Mouse (Mus musculus): ENCODE measurements around the gene Gm49403.
"Not testable (repeated sequence)": the region's sequence is repeated elsewhere in the genome, so short reads cannot be mapped to it uniquely, and the experiment has no call there.

Gene Gm49403

DNA sequence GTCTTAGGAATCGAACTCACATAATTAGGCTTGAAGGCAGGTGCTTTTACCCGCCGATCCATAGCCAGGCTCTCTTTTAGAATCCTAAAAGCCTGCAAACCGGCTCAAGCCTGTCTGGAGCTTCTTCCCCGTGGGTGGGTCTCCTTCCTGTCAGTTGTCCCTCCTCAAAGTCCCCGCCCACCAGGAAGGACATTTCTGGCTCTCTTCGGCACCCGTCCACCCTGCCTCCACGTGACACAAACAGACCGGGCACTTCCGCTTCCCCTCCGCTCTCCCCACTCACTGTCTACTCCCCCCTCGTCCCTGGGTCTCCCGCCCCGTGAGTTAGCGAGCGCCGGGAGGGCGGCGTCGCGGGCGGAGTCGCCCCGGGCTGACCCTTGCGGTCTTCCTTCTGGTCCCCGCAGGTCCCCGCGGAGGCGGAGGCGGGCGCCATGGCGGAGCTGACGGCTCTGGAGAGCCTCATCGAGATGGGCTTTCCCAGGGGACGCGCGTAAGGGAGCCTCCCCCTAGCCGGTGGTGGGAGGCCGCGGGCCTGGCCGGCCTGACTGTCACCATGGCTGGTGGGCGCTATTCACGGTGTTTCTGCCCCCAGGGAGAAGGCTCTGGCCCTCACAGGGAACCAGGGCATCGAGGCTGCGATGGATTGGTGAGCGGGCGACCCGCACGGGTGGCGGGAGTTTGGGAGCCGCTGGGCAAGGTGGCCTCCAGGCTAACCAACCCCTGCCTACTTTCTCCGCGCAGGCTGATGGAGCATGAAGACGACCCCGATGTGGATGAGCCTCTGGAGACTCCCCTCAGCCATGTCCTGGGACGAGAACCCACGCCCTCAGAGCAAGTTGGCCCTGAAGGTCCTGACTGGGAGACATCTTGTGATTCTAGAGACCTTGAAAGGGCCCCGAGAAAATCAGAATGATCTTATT is 12.2 kb upstream of the Gm49403 start, which contains the start of gene Ubxn1:
Gene Ubxn1, plus strand, starts transcription at position 230 of the 920 bp plus-strand sequence.
- peak; percentile 86 for DNase-seq (ENCODE audit: low spot score)

DNA sequence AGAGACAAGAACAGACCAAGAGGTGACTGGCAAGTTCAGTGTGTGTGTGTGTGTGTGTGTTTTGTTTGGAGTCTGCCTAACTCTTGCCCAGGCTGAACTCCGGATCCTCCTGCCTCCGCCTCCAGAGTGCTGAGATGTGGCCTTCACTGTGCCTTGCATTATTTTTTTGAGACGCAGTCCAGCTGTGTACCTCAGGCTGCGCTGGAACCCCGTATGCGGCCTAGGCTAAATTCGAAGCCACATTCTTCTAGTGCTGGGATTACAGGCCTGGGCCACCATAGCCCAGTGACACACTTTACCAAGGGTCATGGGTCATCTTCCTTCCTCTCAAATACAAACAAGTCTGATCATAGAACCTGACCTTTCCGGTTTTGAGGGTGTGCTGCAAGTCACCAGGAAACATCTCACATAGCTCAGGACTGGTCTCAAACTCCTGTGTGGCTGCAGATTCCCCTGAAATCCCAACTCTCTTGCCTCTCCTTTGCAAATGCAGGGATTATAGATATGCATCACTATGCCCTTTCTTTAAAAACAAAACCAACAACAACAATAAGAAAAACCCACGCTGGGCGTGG is 11.4 kb upstream of the Gm49403 start:
- no peak for DNase-seq (ENCODE audit: low spot score)

DNA sequence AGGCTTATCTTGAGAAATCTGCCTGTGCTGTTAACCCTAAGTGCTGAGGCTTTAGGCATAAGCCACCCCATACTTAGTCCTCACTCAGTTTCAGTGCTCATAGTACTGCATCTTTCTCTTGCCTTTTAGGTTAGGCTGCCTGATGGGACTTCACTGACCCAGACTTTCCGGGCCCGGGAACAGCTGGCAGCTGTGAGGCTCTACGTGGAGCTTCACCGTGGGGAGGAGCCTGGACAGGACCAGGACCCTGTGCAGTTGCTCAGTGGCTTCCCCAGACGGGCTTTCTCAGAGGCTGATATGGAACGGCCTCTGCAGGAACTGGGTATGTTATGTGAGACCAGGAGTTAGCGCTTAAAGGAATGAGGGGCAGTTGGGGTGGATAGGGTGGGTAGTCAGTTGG is 8.7 kb upstream of the Gm49403 start:
- no peak for DNase-seq (ENCODE audit: low spot score)

DNA sequence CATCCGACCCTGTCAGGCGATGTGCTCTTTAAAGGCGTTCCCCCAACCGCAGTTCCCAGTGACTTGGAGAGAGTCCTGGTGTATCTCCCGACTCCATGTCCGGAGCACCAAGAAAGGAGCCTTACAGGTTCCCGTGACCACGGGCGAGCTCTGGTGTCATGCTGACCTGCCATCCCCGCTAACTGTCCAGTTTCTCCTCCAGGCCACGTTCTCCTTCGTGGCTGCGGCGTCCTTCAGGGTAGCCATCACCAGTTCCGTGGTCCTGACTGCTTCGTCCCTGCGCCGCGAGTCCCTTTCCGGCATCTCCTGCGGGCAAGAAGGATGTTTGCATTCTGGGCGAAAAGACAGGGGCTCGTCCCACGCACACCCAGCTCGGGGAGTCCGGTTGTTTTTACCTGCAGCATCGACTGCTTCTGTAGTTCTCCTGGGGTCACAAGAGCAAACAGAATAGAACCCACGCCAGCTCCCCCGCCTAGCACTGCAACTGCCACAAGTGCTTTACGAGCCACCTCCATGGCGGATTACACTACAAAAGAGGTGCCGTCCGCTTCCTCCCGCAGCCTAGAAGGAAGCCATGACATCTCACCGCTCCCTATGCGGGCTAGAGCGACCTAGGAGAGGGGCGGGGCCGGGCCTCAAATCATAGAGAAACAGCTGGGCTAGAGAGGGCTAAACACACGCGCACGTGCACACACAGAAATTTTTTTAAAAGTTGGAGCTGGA is 3.3 kb upstream of the Gm49403 start, which contains the start of gene Uqcc3:
Gene Uqcc3, minus strand, starts transcription at position 613 of the 723 bp plus-strand sequence.
- DNase-seq (ENCODE audit: low spot score), result peak; percentile 54

DNA sequence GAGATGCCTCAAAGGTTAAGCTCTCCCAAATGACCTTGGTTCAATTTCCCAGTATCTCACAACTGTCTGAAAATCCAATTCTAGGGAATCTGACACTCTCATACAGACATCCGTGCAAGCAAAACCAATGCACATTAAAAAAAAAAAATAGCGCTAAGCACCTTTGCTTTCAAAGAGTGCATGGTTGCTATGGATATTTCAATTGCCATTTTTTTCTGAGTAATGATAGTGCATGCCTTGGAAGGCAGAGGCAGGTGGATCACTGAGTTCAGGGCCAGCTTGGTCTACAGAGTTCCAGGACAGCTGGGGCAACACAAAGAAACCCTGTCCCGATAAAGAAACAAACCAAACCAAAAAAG is 2.7 kb upstream of the Gm49403 start:
- DNase-seq (ENCODE audit: low spot score), result no peak

DNA sequence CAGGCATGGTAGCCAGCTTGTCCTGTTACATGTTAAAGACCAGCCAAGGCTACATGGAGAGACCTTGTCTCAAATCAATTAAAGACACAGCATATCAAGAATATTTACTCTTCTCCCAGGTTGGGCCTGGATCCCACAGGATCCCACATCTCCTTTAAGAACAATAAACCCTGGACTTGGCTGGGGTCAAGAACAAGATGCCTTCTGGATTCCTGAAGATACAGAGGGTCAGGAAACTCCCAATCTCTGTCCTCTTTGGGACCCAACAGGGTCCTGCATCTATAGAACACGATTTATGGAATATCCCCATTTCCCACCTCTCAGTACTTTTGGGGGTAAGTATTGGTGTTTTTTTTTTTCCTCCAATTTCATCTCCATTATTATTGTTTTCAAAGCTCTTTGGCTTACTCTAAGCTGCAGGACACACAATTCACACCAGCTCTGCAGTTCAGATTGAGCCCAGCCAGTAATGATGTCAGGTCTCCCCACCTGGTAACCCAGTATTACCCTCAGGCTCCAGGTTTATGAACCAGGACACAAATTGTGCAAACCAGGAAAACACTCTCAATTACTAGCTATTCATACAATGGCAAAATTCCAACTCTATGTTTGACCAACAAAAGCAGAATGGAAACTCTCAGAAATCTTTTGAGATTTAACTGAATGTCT is 3.3 kb downstream of the Gm49403 start:
- DNase-seq (ENCODE audit: low spot score), result no peak

DNA sequence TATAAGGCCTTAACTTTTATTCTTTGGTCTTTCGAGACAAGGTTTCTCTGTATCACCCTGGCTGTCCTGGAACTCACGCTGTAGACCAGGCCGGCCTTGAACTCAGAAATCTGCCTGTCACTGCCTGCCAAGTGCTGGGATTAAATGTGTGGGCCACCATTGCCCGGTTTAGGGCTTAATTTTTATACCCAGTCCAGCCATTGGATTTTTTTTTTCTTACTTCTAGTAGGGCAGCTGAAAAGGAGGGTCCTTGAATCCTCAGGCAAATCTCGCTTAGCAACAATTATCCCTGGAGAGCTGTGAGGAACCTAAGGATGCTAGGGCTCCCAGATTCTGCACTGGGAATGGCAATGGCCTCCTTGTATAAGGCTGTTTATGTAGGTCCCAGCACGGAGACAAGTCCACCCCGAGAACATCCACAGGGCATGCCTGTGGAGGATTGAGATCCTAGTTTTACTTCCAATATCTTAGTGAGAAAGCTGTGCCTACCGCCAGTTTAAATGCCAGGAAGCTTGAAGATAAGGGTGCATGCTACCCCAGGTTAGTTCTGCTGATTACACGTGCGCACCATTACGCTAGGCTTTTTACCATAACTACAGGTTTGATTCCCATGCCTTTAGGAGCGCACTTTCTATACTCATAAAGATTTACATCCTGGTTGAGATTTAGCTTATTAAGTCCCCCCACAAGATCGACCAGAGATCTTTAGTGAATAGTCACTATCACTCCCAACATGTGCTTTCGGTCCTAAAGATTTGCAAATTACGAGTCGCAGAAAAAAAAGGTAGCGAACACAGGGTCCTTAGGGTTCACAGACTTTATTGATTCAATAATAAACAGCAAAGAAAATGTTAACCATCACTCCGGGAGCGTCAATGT is 4.1 kb downstream of the Gm49403 start:
- DNase-seq (ENCODE audit: low spot score), result no peak

DNA sequence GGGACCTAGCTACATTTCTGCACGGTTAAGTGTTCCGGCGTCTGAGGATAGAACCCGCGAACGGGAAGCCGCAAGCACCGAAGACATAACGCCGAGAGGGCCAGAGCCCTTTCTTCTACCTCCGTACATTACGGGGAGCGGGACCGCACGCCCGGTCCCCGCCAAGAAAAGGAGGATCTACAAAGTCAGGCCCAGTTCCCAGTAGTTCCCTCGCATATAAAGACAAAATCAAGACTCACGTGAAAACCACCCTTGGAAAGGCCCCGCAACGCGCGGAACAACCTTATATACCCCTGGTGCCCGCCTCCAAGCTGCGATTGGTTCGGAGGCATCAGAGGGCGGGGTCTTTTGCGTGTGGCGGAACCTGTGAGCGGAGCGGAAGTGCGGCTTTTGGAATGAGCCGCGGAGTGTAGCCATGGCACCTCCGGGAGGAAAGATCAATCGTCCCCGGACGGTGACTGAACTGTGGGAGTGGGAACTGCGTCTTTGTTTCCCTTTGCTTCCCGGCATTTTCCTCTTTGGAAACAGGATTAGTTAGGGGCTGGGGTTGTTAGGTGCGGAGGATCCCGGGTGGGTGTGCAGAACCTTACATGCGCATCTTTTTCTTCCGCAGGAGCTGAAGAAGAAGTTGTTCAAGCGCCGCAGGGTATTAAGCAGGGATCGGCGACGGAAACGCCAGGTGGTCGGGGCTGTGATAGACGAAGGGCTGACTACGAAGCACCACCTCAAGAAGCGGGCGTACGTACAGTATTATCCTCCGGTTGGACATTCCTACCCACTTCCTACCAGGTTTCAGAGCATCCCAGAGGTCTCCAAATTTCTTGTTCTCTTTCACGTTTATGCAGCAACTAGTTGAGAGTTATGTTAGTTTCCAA is 5.0 kb downstream of the Gm49403 start, which contains the start of the genes 1810009A15Rik and Gm49416:
Gene 1810009A15Rik, plus strand, starts transcription at position 343 of the 875 bp plus-strand sequence.
Gene Gm49416, plus strand, starts transcription at position 416 of the 875 bp plus-strand sequence.
- DNase-seq (ENCODE audit: low spot score), result peak; percentile 83

DNA sequence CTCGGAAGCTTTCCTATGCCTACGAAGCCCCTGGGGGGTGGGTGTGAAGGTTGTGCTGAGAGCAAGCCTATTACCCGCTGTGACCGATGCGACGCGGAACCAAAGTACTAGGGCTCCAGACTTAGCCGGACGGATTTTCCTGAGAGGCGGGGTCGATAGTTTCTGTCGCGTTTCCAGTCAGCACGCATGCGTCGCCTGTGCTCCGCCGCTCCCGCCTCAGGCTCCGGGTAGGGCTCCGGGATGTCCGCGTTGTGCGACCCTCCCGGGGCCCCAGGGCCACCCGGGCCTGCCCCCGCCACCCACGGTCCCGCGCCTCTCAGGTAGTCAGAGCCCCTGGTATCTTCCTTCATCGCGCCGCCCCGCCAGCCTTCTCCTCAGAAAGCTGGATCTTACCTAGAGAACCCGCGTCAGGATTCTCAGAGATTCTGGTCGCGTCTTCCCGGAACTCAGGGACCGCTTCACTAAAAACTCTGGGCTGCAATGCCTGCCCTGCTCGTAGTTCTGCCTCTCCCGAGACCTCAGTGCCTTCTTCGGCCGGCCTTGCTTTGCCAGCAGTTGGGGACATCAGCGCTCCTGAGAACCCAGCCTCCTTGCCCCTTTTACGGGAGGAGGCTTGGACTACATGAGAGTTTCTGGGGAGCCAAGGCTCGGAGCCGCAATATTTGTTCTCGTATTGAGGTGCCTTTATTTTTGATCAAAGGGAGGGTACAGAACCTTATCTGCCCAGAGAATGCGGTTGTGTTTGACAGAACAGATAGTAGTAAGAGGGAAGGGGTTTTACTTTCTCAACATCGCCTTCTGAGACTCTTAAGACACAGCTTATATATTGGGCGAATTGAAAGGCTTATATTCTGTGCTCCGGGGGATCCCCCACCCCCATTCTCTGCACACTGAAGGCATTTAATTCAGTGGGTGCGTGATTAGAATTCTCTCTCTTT is 9.4 kb downstream of the Gm49403 start, which contains the start of gene Ints5:
Gene Ints5, plus strand, starts transcription at position 177 of the 938 bp plus-strand sequence.
- no peak for DNase-seq (ENCODE audit: low spot score)

DNA sequence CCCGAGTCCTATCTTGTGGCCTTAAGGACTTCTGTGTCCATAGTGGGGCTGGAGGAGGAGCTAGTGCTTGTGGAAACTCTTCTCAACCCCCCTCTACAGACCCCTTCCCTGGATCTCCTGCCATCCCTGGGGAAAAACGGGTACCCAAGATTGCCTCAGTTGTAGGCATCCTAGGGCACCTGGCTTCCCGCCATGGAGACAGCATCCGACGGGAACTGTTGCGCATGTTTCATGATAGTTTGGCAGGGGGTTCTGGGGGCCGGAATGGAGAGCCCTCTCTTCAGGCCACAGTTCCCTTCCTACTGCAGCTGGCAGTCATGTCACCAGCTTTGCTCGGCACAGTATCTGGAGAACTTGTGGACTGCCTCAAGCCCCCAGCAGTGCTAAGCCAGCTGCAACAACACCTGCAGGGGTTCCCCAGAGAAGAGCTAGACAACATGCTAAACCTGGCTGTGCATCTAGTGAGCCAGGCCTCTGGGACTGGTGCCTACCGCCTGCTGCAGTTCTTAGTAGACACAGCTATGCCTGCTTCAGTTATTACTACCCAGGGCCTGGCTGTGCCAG is 11.7 kb downstream of the Gm49403 start:
- no peak for DNase-seq (ENCODE audit: low spot score)

DNA sequence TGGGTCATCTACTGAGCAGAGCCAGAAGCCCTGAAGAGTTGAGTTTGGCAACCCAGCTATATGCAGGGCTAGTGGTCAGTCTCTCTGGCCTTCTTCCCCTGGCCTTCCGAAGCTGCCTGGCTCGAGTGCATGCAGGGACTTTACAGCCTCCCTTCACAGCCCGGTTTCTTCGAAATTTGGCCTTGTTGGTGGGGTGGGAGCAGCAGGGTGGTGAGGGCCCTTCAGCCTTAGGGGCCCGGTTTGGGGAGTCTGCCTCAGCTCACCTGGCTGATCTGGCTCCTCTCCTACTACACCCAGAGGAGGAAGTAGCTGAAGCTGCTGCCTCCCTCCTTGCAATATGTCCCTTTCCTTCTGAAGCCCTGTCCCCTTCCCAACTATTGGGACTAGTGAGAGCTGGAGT is 12.5 kb downstream of the Gm49403 start:
- not testable (repeated sequence) for DNase-seq (ENCODE audit: low spot score)

DNA sequence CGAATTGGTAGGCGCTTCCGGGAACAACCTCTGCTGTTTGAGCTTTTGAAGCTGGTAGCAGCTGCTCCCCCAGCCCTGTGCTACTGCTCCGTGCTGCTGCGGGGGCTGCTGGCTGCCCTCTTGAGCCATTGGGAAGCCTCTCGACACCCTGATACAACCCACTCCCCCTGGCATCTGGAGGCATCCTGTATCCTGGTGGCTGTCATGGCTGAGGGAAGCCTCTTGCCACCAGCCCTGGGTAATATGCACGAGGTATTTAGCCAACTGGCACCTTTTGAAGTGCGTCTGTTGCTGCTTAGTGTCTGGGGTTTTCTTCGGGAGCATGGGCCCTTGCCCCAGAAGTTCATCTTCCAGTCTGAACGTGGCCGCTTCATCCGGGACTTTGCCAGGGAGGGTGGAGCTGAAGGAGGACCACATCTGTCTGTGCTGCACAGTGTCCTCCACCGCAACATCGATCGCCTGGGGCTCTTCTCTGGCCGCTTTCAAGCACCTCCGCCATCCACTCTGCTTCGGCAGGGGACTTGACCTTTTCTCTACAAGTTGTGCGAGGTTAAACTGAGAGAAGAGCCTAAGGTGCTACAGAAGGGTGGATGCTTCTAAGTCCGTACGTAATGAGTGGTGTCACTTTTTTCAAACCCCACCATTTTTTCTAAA is 13.6 kb downstream of the Gm49403 start:
- not testable (repeated sequence) for DNase-seq (ENCODE audit: low spot score)

DNA sequence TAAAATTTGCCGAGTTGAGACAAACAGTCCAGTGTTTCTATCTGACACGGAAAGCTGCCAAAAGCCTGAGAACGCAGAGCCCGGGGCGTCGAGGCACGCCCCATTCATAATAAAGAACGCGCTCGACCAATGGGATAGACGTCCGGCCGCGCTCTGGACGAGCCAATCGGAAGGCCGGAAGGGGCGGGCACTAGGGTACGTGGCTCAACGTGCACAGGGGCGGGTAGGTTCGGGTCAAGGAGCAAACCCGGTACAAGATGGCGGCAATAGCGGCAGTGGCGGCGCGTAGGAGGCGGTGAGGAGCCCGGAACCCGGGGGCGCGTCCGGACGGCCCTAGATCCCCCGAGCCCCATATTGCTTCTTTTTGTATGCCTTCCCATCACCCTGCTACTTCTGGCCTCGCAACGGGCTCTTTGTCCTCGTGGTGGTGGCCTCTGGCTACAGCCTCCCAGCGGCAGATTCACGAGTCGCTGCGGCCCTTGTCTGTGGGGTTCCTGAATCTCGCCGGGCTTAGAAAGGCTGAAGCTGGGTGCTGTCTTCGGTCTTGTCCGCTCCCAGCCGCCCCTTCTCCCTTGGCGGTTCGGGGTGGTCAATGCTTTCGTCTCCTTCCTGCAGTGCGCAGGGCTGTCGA is 14.2 kb downstream of the Gm49403 start, which contains the start of gene Ganab:
Gene Ganab, plus strand, starts transcription at position 207 of the 631 bp plus-strand sequence.
- DNase-seq (ENCODE audit: low spot score), result peak; percentile 77

DNA sequence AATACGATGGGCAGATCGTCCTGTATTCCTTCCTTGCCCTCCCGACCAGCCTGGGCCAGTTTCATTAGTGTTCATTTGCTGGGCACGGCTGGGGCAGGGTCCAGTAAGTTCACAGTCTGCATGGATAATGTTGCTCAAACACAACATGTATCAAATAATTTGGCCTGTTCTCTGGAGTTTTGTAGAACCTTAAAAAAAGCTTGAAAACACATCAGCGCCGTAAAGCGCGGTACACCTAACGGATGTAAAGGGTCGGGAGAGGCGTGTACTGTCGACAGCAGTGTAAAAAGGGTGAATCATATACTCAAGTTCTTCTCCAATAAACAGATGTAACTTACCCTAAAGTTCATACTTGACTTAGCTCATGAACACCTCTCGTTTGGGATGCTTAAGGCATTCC is 14.8 kb downstream of the Gm49403 start:
- no peak for DNase-seq (ENCODE audit: low spot score)

DNA sequence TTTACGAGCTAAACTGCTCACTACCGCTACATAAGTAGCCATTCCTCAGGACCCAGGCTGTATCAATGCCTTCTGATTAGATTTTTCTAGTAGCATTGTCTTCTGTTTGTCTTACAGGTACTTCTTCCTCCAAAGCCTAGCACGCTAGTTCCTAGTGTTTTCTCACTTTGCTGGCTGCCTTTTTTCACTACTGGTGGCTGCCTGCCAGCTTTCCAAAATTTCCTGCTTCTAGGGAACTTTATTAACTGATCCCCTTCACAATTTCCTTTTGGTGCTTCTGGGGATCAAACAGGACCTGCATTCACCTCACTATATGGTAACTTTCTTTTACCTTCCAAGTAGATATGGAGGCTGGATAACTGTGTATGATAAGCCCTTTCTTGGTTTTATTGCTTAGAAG is 15.3 kb downstream of the Gm49403 start:
- no peak for DNase-seq (ENCODE audit: low spot score)

DNA sequence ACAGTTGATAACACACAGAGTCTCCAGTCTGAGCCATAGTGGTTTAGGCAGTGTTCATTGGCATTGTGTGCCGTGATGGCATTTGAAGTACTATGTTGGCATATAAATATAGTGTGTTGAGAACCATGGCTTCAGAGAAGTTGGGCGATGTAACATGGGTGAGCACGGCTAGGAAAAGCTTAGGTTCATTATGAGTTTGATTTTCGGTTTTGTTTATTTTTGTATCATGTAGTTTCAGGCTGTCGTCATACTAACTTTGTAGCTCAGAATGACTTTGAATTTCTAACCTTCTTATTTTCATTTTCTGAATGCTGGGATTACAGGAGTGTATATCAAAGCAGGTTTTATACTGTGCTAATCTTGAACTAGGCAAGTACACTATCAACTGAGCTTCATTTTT is 19.7 kb downstream of the Gm49403 start:
- DNase-seq (ENCODE audit: low spot score), result no peak

DNA sequence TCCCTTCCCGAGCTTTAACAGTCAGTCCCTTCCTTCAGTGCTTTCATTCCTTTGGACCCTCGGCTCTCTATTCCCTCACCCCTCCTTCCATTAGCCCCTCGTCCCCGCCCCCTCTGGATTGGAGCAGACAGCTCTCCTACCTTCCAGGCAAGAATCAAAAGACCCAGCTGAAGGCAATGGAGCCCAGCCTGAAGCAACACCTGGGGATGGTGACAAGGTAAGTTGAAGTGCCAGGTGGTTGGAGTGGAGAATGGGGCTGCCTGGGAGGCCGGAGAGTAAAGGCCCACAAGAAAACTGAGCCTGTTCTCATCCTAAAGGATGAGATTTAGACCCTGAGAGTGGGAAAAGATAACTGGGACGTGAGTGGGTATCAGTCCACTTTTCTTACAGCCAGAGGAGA is 24.8 kb downstream of the Gm49403 start:
- no peak for DNase-seq (ENCODE audit: low spot score)

All from urinary bladder, postnatal 10 days (tissue).